Mouse (Mus musculus) left cerebral cortex, adult 9 months (tissue): Measurements from ENCODE around the gene Dis3.

Source experiments
- DNase-seq, 2 experiments: peaks; one replicate each; pipeline ENCODE4 v3.0.0; 2022; ENCODE audit warnings: low spot score in 2 of 2

Dis3 gene

DNA sequence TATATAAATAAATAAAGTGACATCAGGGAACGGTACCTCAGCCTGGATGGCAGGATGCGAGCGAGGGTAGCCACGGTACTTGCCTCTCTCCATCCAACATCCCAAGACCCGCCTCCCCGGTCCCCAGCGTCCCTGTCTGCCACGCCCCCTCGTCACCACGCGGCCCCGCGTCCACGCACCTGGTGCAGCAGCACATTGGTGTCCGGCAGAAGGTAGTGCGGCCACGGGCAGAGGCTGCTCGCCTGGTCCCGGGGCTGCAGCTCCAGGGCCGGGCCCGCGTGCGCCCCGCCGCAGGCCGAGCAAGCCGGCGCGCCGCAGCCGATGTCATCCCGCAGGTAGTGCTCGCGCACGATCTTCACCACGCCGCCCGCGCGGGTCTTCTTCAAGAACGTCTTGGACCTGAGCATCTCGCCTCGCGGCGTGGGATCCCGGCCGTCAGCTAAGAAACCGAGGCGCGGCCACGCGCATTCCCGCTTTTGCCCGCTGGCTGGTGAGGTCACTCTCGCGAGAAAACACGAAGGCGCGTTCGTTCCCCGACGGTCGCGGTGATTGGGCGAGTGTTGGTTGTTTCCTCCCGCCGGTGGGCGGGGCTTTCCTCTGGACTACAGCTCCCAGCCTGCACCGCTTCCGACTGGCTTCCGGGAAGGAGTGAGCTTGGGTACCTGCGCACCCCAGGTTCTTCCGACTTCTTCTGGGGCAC, at the start of gene Dis3, which contains the start of gene Pibf1:
Gene Dis3, minus strand, starts transcription at position 504 of the 700 bp plus-strand sequence.
Gene Pibf1, plus strand, starts transcription at position 158 of the 700 bp plus-strand sequence.
- DNase-seq: peak; percentile 95 to 99

DNA sequence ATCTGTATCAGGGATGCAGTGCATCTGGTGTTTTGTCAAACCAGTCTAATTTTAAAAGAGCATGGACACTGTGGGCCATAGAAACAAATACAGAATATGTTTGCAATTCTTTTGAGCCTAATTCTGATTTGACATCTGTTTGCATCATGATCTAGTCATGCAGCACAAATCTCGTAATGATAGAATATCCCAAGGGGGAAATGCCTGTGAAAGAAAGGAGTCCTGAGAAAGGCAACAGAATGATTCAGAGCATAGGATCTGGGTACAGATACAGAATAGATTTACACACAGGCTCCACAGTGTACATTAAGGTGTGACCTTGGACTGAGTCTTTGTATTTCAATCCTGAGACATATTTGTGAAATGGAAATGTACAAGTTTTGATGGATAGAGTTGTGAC, 47.3 kb upstream of the Dis3 start:
- no peak for DNase-seq

DNA sequence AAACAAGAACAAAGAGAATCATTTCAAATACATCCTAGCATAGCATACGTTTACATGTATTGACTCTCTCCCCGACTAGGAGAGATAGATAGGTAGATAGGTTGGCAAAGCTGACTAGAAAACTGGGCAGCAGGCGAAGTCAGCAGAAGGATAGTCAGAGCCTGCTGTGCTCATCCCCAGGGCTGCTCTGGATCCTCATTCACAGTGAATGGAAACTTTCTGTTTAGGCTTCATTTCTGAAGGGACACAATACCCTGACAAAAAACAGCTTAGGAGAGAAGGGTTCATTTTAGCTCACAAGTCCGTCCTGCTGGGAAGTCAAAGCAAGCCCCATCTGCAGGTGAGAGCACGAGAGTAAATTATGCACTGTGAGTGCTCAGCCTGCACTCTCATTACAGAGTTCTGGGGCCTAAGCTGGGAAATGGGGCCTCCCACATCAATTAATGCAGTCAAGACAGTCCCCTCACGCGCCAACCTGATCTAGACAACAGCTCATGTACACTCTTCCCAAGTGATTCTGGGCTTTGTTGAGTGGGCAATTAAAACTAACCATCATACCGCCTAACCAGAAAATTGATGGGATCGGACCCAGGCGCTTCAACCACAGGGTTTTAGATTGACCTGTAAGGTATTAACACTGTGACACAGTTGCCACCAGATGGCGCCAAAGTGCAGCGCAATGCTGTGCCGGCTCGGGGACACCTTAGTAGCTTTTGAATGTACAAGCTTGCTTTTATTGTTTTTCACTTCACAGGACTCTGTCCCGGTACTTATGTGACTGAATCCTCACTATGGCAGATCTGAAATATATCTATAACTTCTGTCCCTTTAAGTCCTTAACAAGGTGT, 42.4 kb upstream of the Dis3 start:
- DNase-seq: peak in 1 of 2 experiments; percentile 70

DNA sequence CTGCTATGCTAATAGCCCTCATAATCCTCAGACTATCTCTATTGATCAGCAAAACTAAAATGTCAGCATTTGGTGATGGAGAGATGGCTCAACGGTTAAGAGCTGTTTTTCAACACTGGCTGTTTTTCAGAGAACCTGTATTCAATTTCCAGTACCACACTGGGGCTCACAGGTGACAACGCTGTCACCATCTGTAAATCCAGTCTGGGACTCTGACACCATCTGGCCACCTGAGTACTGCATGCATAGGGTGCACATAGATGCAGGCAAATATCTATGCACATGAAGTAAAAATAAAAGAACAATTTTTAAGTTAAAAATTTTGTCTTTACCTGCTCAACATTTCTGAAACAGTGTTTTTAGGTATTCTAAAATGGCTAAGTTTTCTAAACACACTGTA, 40.5 kb upstream of the Dis3 start:
- DNase-seq: no peak

DNA sequence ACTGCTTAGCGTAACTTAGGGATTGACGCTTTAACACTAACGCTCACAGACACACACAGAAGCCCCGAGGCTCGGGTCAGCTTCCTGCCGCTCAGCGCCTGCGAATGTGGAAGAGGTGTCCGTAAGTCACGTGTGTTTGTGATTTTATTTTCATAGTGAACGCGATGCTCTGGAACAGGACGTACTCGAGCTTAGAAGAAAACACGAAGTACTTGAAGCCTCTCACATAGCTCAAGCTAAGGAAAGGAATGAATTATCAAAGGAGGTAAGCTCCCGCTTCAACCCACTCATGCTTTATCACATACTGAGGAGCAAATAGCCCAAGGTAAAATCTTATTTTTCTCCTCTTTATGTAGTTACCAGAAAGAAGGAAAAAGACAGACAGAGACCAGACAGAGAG, 36.7 kb upstream of the Dis3 start:
- no peak for DNase-seq

DNA sequence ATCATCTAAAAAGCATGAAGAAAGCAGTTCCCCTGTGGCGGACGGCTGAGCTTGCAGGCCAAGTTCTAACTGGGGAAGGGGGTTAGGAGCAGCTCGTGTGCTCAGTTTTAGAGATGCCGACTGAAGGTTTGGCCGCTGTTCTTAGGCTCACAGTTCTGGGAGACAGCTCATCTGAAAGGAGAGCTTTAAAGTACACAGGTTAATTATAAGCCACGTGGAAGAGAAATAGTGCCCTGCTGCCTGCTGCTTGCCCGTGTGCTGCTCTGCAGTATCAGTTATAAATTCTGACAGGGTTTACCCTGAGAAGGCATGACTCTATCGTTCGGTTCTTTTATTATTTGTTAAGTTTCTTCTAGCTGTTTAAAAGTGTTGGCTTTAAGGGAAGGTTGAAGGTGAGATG, 36.2 kb upstream of the Dis3 start:
- DNase-seq: no peak

DNA sequence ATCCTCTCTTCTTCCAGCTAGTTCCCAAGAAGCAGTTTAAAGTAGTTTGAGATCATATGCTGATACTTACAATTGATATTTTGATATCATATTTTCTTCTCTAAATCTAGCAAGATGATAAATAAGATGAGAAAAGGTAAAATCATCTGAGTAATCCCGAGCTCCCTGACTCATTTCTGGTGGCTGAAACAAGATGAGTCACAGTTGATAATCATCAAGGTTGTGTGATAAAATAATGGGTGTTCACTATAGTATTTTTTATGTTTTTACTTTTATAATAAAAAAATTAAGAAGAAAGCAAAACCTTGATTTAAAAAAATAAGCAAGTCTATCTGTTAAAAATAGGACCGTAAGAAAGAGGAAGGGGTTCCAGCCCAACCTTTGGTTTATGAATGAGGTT, 34.5 kb upstream of the Dis3 start:
- DNase-seq: no peak

DNA sequence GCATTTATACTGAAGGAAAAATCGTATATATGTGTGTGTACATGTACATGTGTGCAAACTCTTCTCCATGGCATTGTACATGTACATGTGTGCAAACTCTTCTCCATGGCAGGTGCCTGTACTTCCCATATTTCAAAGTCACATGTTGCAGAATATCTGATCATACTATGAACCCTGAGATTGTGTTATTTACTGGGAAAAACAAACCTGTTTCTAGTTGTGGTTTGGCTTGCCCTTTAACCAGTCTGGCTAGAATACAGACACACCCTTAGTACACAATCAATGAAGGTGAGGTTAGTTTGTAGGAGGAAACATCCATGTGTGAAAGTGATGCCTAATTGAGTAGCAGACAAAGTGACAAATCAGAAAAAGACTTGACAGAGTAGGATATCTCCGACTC, 29.5 kb upstream of the Dis3 start:
- no peak for DNase-seq

DNA sequence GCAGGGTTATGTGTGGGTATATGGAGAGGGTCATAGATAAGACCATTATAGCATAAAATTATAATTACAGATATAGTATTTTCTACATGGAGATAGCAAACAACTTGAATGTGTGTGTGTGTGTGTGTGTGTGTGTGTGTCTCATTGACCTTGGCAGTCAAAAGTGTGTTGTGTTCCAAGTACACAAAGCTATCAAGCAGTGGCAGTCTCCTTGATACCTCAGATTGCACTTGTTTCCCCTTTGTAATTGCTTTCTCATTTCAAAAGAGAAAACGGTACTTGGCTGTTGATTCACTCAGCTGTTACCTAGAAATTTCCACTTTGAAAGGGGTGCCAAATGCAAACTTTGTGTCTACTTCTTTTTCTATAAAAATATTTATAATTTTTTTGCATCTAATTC, 27.9 kb upstream of the Dis3 start:
- DNase-seq: no peak

DNA sequence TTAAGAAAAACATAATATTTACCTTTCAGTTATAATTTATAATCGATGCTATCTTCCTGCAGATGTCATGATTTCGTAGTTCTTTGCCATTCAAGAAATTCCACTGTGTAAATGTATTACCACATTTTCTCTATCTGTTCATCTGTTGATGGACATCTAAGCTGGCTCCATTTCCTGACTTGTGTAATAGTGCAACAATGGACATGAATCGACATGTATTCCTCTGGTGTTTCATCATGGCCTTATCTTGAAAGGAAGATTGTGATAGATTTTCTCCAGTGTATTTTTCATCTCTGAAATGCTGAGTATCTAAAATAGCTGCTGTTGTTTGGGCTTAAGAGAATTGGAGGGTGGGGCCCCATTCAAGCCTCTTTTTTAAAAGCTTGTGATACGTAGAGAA, 27.1 kb upstream of the Dis3 start:
- DNase-seq: no peak

DNA sequence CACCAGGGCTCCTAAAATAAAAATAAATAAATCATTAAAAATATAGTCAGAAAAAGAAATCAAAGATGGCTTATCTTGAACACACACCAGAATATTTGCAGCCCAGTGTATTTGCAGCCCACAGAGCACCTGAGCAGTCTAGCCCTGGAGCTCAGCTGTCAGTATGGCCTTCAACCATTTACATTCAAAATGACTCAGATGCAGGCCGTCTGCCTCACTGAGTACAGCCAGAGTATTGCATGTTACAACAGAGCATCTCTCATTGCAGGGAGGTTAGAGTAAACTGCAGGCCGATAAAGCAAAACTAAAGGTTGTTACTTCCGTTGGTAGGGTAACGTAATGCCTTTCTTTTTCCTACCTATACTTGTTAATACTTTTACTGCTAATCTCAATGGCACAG, 24.5 kb upstream of the Dis3 start:
- DNase-seq: no peak

DNA sequence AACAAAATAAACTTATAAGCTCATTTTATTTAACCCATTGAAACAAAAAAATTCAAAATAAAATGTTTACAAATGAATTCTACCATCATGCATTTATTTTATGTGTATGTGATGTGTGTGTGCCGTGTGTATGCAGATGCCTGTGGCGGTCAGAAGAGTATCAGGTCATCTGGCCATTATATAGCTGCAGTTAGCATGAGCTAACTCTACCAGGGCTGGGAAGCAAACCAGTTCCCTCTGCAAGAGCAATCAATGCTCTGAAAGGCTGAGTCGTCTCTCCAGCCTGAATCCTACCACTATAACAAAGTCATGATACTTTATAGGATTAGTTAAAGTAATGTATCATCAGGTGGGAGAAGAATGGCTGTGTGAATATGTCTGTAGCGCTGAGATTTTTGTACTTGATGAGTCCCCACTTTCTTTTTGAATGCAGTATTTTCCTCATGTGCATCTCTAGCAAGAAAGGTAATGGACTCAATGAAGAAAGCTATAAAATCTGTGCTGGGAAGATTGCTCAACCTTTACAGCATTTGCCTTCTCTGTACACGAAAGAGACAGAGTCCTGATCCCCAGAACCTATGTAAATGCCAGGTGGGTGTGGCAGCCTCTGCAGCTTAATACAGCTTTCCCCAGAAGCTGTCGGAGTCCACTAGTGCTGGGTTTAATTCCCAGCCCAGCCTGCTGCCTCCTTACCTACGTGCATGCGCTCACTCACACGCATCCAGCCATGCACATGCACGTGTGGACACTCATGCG, 22.2 kb upstream of the Dis3 start:
- DNase-seq: no peak

DNA sequence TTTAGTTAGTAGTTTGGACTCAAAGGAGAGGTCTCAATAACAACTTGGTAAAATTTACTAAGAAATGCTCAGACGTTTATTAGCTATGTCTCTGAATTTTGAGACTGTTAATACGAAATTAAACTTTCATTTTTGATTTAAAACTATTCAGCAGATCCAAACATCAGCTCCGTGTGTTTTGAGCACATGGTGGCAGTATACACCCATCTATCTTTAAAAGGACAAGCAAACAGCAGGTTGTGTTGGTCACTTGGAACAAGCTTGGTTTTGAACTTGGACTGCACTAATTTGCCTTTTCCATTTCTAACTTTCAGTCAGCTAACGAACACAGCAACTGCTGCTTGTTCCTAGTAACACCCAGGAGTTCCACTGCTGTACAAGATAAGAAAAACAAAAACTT, 18.0 kb upstream of the Dis3 start:
- DNase-seq: no peak

DNA sequence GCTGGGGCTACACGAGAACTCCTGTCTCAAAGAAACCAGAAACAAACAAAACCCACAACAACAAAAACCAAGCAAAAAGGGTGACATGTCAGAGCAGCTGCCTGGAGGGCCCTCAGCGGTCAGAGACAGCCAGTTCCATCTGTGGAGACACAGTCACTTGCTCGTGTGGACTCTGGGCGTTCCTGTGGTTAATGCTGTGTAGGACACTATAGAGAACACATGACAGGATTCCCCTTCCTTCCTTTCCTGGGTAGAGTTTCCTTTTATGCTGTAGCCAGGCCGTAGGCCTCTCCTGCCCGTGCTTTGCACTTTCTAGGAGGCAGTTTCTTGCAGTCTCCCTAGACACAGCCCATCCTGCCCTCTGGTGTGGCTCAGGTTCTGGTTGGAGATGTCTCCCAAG, 9.2 kb upstream of the Dis3 start:
- no peak for DNase-seq

DNA sequence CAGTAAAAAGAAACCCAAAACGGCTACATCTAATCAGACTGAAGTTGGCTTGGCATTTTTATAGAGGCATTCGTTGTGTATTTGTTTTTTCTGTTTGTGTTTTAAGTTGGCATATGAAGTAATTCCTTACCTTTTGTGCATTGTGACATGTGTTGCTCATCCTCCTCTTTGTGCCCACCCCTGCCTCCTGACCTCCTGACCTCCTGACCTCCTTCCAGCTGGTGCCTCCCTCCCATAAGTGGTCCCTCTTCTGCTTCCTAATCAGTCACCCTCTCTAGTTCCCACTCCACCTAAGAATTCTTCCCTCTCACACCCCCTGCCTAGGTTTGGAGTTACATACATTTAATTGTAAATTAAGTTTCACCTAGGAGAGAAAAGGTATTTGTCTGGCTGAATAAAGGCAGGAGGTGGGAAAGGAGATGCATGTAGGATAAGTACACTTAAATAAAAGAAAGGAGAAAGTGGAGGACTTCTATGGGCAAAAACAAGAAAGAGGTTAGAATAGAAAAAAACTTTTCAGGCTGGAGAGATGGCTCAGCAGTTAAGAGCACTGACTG, 8.1 kb upstream of the Dis3 start:
- no peak for DNase-seq

DNA sequence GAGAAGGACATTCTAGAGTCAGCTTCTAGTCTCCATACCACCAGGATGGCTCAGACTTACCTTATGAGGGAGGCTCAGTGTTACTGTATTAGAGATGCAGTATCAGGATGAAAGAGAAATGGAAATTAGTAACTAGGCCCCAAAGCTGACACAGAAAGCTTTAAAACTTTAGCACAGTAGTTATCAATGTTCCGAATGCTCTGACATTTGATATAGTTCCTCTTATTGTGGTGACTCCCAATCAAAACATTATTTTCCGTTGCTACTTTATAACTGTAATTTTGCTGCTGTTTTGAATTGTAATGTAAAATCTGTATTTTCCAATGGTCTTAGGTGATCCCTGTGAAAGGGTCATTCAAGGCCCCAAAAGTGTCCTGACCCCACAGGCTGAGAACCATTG, 7.1 kb upstream of the Dis3 start:
- DNase-seq: no peak

DNA sequence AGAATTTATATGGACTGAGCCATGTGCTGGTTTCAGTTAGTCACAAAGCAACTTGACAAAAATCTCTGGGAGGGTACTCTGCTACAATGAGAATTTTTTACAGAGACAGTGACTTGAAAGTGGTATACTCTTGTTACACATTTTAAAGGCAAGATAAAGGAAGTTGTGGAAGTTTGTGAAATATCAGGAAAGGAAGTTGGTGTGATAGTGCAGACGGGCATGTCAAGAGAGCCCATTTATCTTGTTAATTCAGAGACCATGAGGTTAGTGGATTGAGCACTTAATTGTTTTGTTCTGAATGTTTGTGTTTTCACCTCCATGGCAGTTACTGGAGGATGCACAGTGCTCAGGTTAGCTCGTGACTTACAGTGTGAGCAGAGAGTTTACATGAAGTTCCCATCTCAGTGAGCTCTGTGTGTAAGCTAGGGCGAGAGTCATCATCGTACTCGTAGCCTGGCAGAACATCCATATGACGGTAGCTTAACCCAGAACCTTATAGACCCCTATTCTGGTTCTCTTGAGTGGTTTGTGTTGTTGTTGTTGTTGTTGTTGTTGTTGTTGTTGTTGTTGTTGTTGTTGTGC, 5.1 kb upstream of the Dis3 start:
- no peak for DNase-seq

DNA sequence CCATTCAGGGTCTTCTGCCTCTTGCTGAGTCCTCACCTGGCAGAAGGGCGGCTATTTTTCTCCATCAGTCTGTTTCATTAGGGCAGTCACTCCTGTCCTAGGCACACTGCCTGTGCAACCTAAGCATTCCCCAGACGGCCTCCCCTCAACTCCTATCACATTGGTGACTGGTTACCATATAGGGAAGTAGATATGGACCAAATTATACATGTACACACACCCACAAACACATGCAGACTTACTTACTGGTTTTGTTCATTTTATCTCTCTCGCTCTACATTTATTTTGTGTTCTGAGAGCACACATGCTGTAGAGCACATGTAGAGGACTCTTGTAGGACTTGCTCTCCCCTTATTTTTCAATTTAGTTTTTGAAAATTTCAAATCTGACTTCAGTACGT, 3.5 kb upstream of the Dis3 start:
- DNase-seq: no peak

DNA sequence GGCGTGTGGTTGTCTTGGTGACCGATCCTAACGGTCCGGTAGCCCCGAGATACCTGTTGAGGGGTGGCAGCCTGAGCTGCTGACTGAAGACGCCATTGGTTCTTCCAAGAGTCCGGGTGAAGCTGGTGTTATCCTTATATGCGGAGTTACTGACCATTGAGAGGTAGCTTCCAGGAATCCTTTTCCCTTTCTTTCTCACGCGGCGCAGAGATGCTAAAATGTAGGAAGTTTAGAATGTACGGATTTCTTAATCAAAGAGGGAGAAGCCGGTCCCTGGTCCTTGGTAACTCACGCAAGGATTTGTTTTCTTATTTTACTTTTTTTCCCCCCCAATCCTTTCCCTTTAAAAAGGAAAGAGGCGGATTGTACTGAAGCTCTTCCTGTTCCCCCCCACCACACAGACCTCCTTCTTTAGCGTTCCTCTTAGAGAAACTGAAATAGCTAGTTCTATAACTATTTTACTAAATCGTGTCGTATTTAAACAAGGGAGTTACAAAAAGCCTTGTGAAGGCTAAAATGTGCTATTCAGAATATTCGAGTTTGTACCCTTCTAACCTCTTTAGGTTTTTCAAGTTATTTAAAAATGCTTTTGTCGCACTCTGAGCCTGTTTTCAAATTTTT, 507 bp upstream of the Dis3 start:
- DNase-seq: no peak

DNA sequence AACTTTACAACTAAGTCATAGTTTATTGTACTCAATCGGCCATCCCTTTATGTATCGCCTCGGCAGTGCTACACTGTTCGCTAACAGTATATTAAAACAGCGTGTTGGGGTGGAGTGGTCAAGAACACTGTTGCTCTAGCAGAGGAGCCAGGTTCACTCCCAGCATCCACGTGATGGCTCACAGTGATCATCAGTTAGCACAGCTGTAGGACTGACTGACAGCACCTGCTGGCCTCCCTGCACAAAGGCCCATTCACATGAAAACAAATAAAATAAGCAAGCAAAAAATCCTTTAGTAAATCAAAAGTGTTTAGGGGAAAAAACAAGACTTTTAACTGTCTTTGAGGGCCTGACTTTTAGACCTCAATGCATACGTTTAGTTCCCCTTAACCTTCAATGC, 10.6 kb downstream of the Dis3 start:
- no peak for DNase-seq

DNA sequence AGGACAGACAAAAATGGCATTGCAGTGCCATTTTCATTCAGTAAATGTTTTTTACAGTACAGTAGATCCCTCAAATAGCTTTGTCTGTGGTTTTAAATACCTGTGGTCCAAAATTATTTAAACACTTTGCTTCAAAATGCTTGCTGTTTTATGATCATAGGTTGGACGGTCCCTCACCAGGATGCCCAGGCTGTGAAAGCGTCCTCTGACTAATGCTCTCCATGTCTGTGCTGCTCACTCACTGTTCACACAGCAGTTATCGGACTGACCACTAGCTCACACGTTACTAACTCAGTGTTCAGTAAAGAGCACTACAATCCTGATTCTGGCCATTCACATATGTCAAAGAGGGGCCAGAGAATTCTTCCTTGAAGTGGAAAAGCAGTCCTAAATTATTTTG, 28.4 kb downstream of the Dis3 start:
- DNase-seq: no peak
